Mouse (Mus musculus): Measurements from ENCODE around the gene Ackr2. TPM values are rescaled to one million over a fixed set of nuclear protein-coding genes. Genes with fewer than 3 reads are reported as not detected.

Ackr2 gene
- polyA plus RNA-seq, 1 experiment from 2014 or later: 0.10 TPM

DNA sequence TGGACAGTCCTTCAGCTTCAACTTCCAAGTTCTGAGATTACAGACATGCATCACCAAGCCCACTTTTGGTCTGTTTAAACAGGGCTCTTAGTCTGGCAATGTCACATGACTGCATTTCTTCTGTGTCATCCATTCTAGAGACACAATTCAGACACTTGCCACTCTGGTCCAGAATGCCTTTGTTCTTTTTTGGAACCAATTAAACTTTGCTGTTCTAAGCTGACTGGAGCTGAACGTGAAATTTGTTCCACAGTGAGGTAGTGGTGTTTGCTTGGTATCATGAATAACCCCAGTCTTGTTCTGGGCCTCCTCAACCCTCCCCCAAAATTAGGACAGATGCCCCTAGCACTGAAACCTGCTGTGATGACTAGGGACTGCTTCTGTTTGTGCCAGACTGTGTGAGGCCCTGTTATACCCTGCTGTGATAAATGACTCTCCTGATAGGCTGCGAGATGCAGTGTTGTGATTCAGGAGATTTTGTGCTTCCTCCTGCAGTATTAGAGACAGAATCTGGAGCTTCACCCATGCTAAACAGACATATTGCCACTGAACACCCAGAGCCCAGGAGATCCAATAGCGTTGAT, 32.6 kb upstream of the Ackr2 start:
- ATAC-seq (replicated peaks; ENCODE audit: insufficient number of reproducible peaks, low FRiP score, low TSS enrichment, low read depth) (no peak), DNase-seq (ENCODE audit: low spot score) (no peak)
- no peak overlapping the region for H3K9ac ChIP-seq (replicated peaks; ENCODE audit: low read length)
- no peaks in the 10 kb centered on the region for H3K36me3 ChIP-seq (replicated peaks; ENCODE audit: control insufficient read depth, insufficient read depth, low read depth, low read length)
- H3K9me3 ChIP-seq (replicated peaks; ENCODE audit: control insufficient read depth, low read length): no peaks in the 10 kb centered on the region
- H3K27ac ChIP-seq (replicated peaks; ENCODE audit: low read depth, low read length): no peak overlapping the region
- 43% methylated on average over 3 of the region's 3 CpGs for WGBS
- H3K4me3 ChIP-seq (ENCODE audit: low read depth, low read length): no peak overlapping the region
- H3K27me3 ChIP-seq (ENCODE audit: control insufficient read depth, insufficient read depth, low read length): no peaks in the 10 kb centered on the region
- H3K4me2 ChIP-seq (ENCODE audit: low read depth, low read length): no peak overlapping the region
- no peaks in the 10 kb centered on the region for H3K4me1 ChIP-seq (ENCODE audit: control insufficient read depth, insufficient read depth, low read length)

DNA sequence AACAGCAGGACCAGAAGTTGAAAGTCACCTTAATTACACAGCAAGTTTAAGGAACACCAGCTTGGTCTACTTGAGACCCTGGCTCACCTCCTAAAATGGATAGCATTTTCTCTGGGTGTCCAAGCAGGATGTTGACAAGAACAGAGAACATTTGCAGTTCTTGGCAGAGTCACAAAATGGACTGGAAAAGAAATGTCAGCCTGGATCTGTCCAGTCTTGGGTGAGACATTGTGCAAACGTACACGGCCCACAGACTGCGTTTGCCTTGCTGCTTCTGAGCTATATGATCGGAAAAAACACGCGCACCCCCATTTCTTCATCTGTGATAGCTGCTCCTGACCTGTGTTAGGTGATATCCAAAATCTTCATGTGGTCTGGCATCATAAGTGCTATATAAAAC, 30.5 kb upstream of the Ackr2 start:
- ATAC-seq (replicated peaks; ENCODE audit: insufficient number of reproducible peaks, low FRiP score, low TSS enrichment, low read depth) (no peak), DNase-seq (ENCODE audit: low spot score) (no peak)
- Histone ChIP-seq H3K4me1 (ENCODE audit: control insufficient read depth, insufficient read depth, low read length) (no peaks in the 10 kb centered on the region), H3K9ac (replicated peaks; ENCODE audit: low read length) (no peak overlapping the region), H3K9me3 (replicated peaks; ENCODE audit: control insufficient read depth, low read length) (no peaks in the 10 kb centered on the region), H3K27me3 (ENCODE audit: control insufficient read depth, insufficient read depth, low read length) (no peaks in the 10 kb centered on the region), H3K36me3 (replicated peaks; ENCODE audit: control insufficient read depth, insufficient read depth, low read depth, low read length) (no peaks in the 10 kb centered on the region), H3K4me3 (ENCODE audit: low read depth, low read length) (no peak overlapping the region), H3K4me2 (ENCODE audit: low read depth, low read length) (no peak overlapping the region), H3K27ac (replicated peaks; ENCODE audit: low read depth, low read length) (no peak overlapping the region)
- 94% methylated on average over 6 of the region's 6 CpGs for WGBS

DNA sequence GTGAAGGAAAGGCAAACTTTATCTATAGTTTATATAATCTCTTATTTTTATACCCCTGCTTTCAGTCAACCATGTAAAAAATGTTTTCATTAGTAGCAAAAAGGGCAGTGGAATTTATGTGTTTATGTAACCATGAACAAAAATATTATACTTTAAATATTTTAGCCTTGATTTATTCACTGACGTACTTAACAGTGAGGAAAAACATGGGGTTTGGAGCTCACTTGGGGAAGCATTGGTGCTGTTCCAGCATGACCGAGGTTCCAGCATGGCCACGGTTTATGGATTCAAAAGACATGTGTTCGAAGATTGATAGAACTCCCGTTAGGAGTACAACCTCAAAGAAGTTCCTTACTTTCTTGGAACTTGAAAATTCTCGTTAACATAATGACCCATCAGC, 29.9 kb upstream of the Ackr2 start:
- no peaks in the 10 kb centered on the region for H3K4me1 ChIP-seq (ENCODE audit: control insufficient read depth, insufficient read depth, low read length)
- H3K27ac ChIP-seq (replicated peaks; ENCODE audit: low read depth, low read length): no peak overlapping the region
- H3K9ac ChIP-seq (replicated peaks; ENCODE audit: low read length): no peak overlapping the region
- no peaks in the 10 kb centered on the region for H3K9me3 ChIP-seq (replicated peaks; ENCODE audit: control insufficient read depth, low read length)
- no peak for ATAC-seq (replicated peaks; ENCODE audit: insufficient number of reproducible peaks, low FRiP score, low TSS enrichment, low read depth)
- H3K4me2 ChIP-seq (ENCODE audit: low read depth, low read length): no peak overlapping the region
- H3K36me3 ChIP-seq (replicated peaks; ENCODE audit: control insufficient read depth, insufficient read depth, low read depth, low read length): no peaks in the 10 kb centered on the region
- 91% methylated on average over 6 of the region's 6 CpGs for WGBS
- no peak for DNase-seq (ENCODE audit: low spot score)
- no peaks in the 10 kb centered on the region for H3K27me3 ChIP-seq (ENCODE audit: control insufficient read depth, insufficient read depth, low read length)
- no peak overlapping the region for H3K4me3 ChIP-seq (ENCODE audit: low read depth, low read length)

DNA sequence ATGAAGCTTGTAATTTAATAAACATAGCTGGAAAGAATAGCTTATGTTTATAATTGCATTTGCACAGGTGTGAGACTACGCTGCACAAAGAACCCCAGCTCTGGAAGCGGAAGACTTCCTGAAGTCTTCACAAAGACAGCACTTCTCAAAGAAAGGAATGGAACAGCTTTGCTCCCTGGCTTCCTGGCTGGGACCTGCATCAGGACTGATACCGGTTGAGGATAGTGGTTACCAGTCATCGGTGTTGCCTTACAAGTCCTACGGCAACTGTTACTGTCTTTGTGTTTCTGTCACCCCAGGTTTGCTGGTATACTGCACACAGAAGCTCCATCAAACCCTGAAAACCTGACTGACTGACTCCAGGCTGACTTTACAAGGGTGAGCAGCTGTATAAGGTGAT, 28.7 kb upstream of the Ackr2 start:
- Histone ChIP-seq H3K36me3 (replicated peaks; ENCODE audit: control insufficient read depth, insufficient read depth, low read depth, low read length) (no peaks in the 10 kb centered on the region), H3K27me3 (ENCODE audit: control insufficient read depth, insufficient read depth, low read length) (no peaks in the 10 kb centered on the region), H3K4me1 (ENCODE audit: control insufficient read depth, insufficient read depth, low read length) (no peaks in the 10 kb centered on the region), H3K4me3 (ENCODE audit: low read depth, low read length) (no peak overlapping the region), H3K9ac (replicated peaks; ENCODE audit: low read length) (no peak overlapping the region), H3K4me2 (ENCODE audit: low read depth, low read length) (no peak overlapping the region), H3K9me3 (replicated peaks; ENCODE audit: control insufficient read depth, low read length) (no peaks in the 10 kb centered on the region), H3K27ac (replicated peaks; ENCODE audit: low read depth, low read length) (no peak overlapping the region)
- 88% methylated on average over 5 of the region's 5 CpGs for WGBS
- DNase-seq (ENCODE audit: low spot score): no peak
- ATAC-seq (replicated peaks; ENCODE audit: insufficient number of reproducible peaks, low FRiP score, low TSS enrichment, low read depth): no peak

GRCm38 (mm10) chr9:121869973-121870515, 28.1 kb upstream of the Ackr2 start:
- DNase-seq (ENCODE audit: low spot score) (no peak), ATAC-seq (replicated peaks; ENCODE audit: insufficient number of reproducible peaks, low FRiP score, low TSS enrichment, low read depth) (no peak)
- H3K4me3 ChIP-seq (ENCODE audit: low read depth, low read length): no peak overlapping the region
- H3K4me2 ChIP-seq (ENCODE audit: low read depth, low read length): no peak overlapping the region
- H3K36me3 ChIP-seq (replicated peaks; ENCODE audit: control insufficient read depth, insufficient read depth, low read depth, low read length): no peaks in the 10 kb centered on the region
- no peak overlapping the region for H3K27ac ChIP-seq (replicated peaks; ENCODE audit: low read depth, low read length)
- no peaks in the 10 kb centered on the region for H3K27me3 ChIP-seq (ENCODE audit: control insufficient read depth, insufficient read depth, low read length)
- H3K9me3 ChIP-seq (replicated peaks; ENCODE audit: control insufficient read depth, low read length): no peaks in the 10 kb centered on the region
- 49% methylated on average over 4 of the region's 4 CpGs for WGBS
- no peaks in the 10 kb centered on the region for H3K4me1 ChIP-seq (ENCODE audit: control insufficient read depth, insufficient read depth, low read length)
- no peak overlapping the region for H3K9ac ChIP-seq (replicated peaks; ENCODE audit: low read length)

DNA sequence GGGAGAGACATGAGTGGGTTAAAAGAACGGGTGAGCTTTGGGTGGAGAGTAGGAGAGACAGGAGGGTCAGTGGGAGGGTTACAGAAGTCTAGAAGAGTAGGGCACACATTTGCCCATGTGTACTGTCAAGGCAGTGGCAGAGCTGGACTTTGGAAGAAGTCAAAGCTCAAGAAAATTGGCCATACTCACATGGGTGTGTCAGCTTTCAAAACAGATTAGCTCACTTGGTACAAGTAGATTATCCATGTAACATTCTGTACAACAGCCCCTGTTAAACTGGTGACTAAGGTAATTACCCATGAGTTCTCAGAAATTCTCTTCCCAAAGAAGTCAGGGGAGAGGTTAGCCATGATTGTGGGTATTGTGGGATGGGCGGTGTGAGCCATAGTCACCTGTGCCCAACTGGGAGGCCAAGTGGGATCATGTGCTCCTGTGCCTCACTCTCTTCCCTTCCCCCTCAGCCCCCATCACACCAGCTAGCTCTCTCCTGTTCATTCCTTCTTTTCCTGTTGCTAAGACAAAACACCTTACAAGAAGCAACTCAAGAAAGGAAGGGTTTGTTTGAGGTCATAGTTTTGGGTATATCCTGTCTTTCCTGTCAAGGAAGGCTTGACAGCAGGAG, 26.0 kb upstream of the Ackr2 start:
- 79% methylated on average over 2 of the region's 2 CpGs for WGBS
- H3K4me2 ChIP-seq (ENCODE audit: low read depth, low read length): no peak overlapping the region
- no peaks in the 10 kb centered on the region for H3K9me3 ChIP-seq (replicated peaks; ENCODE audit: control insufficient read depth, low read length)
- no peaks in the 10 kb centered on the region for H3K36me3 ChIP-seq (replicated peaks; ENCODE audit: control insufficient read depth, insufficient read depth, low read depth, low read length)
- no peaks in the 10 kb centered on the region for H3K4me1 ChIP-seq (ENCODE audit: control insufficient read depth, insufficient read depth, low read length)
- no peak overlapping the region for H3K27ac ChIP-seq (replicated peaks; ENCODE audit: low read depth, low read length)
- DNase-seq (ENCODE audit: low spot score) (no peak), ATAC-seq (replicated peaks; ENCODE audit: insufficient number of reproducible peaks, low FRiP score, low TSS enrichment, low read depth) (no peak)
- no peak overlapping the region for H3K9ac ChIP-seq (replicated peaks; ENCODE audit: low read length)
- H3K4me3 ChIP-seq (ENCODE audit: low read depth, low read length): no peak overlapping the region
- H3K27me3 ChIP-seq (ENCODE audit: control insufficient read depth, insufficient read depth, low read length): no peaks in the 10 kb centered on the region

- Histone ChIP-seq H3K9me3 (replicated peaks; ENCODE audit: control insufficient read depth, low read length) (no peaks in the 10 kb centered on the region), H3K36me3 (replicated peaks; ENCODE audit: control insufficient read depth, insufficient read depth, low read depth, low read length) (no peaks in the 10 kb centered on the region), H3K4me3 (ENCODE audit: low read depth, low read length) (no peak overlapping the region), H3K9ac (replicated peaks; ENCODE audit: low read length) (no peak overlapping the region), H3K4me2 (ENCODE audit: low read depth, low read length) (no peak overlapping the region), H3K27ac (replicated peaks; ENCODE audit: low read depth, low read length) (no peak overlapping the region), H3K27me3 (ENCODE audit: control insufficient read depth, insufficient read depth, low read length) (no peaks in the 10 kb centered on the region), H3K4me1 (ENCODE audit: control insufficient read depth, insufficient read depth, low read length) (no peaks in the 10 kb centered on the region)
- ATAC-seq (replicated peaks; ENCODE audit: insufficient number of reproducible peaks, low FRiP score, low TSS enrichment, low read depth) (no peak), DNase-seq (ENCODE audit: low spot score) (no peak)
Observed at GRCm38 (mm10) chr9:121873578-121873977, 24.6 kb upstream of the Ackr2 start.

DNA sequence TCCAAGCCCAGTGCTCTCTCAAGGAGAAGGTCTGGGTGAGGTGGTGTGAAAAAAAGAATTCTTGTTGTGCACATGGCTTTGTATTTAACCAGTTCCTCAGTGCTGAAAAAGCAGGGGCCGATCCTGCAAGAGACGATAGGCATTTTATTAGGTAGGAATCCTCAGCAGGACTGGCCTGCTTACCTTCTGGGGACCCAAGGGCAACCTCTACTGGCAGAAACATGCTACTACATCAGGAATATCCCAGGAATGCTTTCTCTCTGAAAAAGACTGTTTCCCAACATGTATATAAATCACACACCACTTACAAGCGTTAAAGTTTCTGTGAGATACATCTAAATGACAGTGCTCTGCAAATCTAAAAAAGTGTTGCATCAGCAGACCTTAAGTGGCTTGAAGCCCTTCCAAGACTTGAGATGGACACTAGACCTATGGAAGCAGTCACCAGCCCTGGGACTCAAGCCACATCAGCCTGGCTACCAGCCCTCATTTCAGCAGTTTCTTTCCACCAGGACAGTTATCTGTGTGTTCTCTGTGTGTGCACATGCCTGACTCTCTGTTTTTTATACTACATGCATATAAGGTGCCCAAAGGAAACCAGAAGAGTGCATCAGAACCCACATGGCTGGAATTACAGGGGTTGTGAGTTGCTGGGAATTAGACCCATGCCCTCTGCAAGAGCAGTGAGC, 21.0 kb upstream of the Ackr2 start:
- ATAC-seq (replicated peaks; ENCODE audit: insufficient number of reproducible peaks, low FRiP score, low TSS enrichment, low read depth) (no peak), DNase-seq (ENCODE audit: low spot score) (peak; percentile 70)
- H3K9ac ChIP-seq (replicated peaks; ENCODE audit: low read length): no peak overlapping the region
- no peak overlapping the region for H3K4me3 ChIP-seq (ENCODE audit: low read depth, low read length)
- H3K4me1 ChIP-seq (ENCODE audit: control insufficient read depth, insufficient read depth, low read length): no peaks in the 10 kb centered on the region
- 26% methylated on average over 3 of the region's 3 CpGs for WGBS
- no peaks in the 10 kb centered on the region for H3K9me3 ChIP-seq (replicated peaks; ENCODE audit: control insufficient read depth, low read length)
- no peaks in the 10 kb centered on the region for H3K36me3 ChIP-seq (replicated peaks; ENCODE audit: control insufficient read depth, insufficient read depth, low read depth, low read length)
- no peak overlapping the region for H3K27ac ChIP-seq (replicated peaks; ENCODE audit: low read depth, low read length)
- no peaks in the 10 kb centered on the region; the same call in 1 of the 2 replicates for H3K27me3 ChIP-seq (ENCODE audit: control insufficient read depth, insufficient read depth, low read length)
- H3K4me2 ChIP-seq (ENCODE audit: low read depth, low read length): no peak overlapping the region
